Mouse (Mus musculus): ENCODE measurements at regions not wholly inside any gene's neighbourhood (a gene's known extent, or its start where the extent isn't known, plus 50 kb on each side); places are given as distances from the start of the nearest gene placed in this dataset.

DNA sequence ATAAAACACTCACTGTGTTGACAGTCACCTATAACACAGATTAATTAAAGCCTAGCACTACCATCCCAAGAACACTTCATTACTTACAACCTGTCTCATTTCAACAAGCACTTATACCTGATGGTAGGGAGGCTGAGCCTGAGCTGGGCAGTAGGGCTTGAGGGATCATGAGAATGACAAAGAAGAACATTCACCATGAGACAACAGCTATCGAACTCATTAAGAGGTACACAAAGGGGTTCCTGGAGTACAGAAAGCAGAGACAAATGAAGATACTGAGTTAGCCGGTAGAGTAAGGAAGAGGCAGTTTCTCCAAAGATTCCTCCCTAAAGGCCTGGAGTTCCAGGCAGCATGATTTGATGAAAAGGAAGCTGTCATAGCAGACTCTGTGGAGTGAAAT, 136.0 kb upstream of the Nampt start:
- TF ChIP-seq CTCF (IDR thresholded peaks at IDR 0.05; ENCODE audit: low read depth, low read length) (no peak), TAL1 (conservative IDR thresholded peaks at IDR 0.05; ENCODE audit: low read depth, low read length) (no peak), GATA1 (IDR thresholded peaks at IDR 0.05; ENCODE audit: borderline replicate concordance, low read length) (no peak), POLR2AphosphoS5 (IDR thresholded peaks at IDR 0.05; ENCODE audit: insufficient replicate concordance, low read depth, low read length) (no peak)
